Mouse (Mus musculus): ENCODE measurements around the gene Cwc22.

Gene Cwc22

GRCm38 (mm10) chr2:77880351-77880750, 65.8 kb downstream of the Cwc22 start:
- DNase-seq (ENCODE audit: extremely low read depth, insufficient read length, low spot score): no peak

- DNase-seq (ENCODE audit: extremely low read depth, insufficient read length, low spot score): no peak
These were observed 66.4 kb downstream of the Cwc22 start for GRCm38 (mm10) chr2:77879736-77880135.

- DNase-seq (ENCODE audit: extremely low read depth, insufficient read length, low spot score): no peak
These were observed 68.9 kb downstream of the Cwc22 start for GRCm38 (mm10) chr2:77877156-77877855.

- no peak for DNase-seq (ENCODE audit: extremely low read depth, insufficient read length, low spot score)
These were observed 69.8 kb downstream of the Cwc22 start for GRCm38 (mm10) chr2:77876331-77876730.

GRCm38 (mm10) chr2:77875516-77875915, 70.7 kb downstream of the Cwc22 start:
- no peak for DNase-seq (ENCODE audit: extremely low read depth, insufficient read length, low spot score)

- DNase-seq (ENCODE audit: extremely low read depth, insufficient read length, low spot score): no peak
These were observed 71.5 kb downstream of the Cwc22 start for GRCm38 (mm10) chr2:77874678-77875077.

GRCm38 (mm10) chr2:77873806-77874205, 72.4 kb downstream of the Cwc22 start:
- no peak for DNase-seq (ENCODE audit: extremely low read depth, insufficient read length, low spot score)

GRCm38 (mm10) chr2:77872676-77873075, 73.5 kb downstream of the Cwc22 start:
- no peak for DNase-seq (ENCODE audit: extremely low read depth, insufficient read length, low spot score)

GRCm38 (mm10) chr2:77871146-77871545, 75.0 kb downstream of the Cwc22 start:
- no peak for DNase-seq (ENCODE audit: extremely low read depth, insufficient read length, low spot score)

- DNase-seq (ENCODE audit: extremely low read depth, insufficient read length, low spot score): no peak
These were observed 76.4 kb downstream of the Cwc22 start for GRCm38 (mm10) chr2:77869729-77870280.

GRCm38 (mm10) chr2:77863934-77864333, 82.2 kb downstream of the Cwc22 start:
- DNase-seq (ENCODE audit: extremely low read depth, insufficient read length, low spot score): no peak

GRCm38 (mm10) chr2:77863522-77863921, 82.7 kb downstream of the Cwc22 start:
- DNase-seq (ENCODE audit: extremely low read depth, insufficient read length, low spot score): no peak

- DNase-seq (ENCODE audit: extremely low read depth, insufficient read length, low spot score): no peak
These were observed 104.7 kb downstream of the Cwc22 start for GRCm38 (mm10) chr2:77841464-77841863.

- DNase-seq (ENCODE audit: extremely low read depth, insufficient read length, low spot score): no peak
These were observed 106.6 kb downstream of the Cwc22 start for GRCm38 (mm10) chr2:77839587-77839986.

- DNase-seq (ENCODE audit: extremely low read depth, insufficient read length, low spot score): no peak
These were observed 107.5 kb downstream of the Cwc22 start for GRCm38 (mm10) chr2:77838688-77839087.

- DNase-seq (ENCODE audit: extremely low read depth, insufficient read length, low spot score): no peak
These were observed 110.4 kb downstream of the Cwc22 start for GRCm38 (mm10) chr2:77835781-77836180.
